Comparison of ENCODE assay signal across 13 mouse cellular contexts in genomic region chr17:8935604-8936003, GRCm38 (mm10). TPM values are rescaled to one million over a fixed set of nuclear protein-coding genes. Genes with fewer than 3 reads are reported as not detected.
DNase-seq lines count a peak whose midpoint lies in the region; ATAC-seq lines count a peak whose summit lies in the region.
"Had no signal": no experiment of that assay in that cellular context is flagged by ENCODE, and none has a peak within 500 bp of the region (broad histone marks: within the 10 kb centered on the region; RNA-seq: fewer than 3 reads in every experiment).

No protein-coding gene starts in this region.

- no peaks in the 10 kb centered on the region for H3K36me3 ChIP-seq in kidney, embryonic 15.5 days
- H3K36me3 ChIP-seq in hindbrain, embryonic 13.5 days: peaks cover 5% of the 10 kb centered on the region; the same call in 1 of the 2 replicates

- peaks cover 66% of the 10 kb centered on the region for H3K27me3 ChIP-seq in kidney, embryonic 15.5 days
- no peaks in the 10 kb centered on the region for H3K27me3 ChIP-seq in hindbrain, embryonic 13.5 days

- H3K4me1 ChIP-seq in kidney, embryonic 15.5 days: peaks cover 5% of the 10 kb centered on the region; the same call in 1 of the 2 replicates
- 0 out of 2 replicates have a peak, but pooled peaks cover 5% of the 10 kb centered on the region for H3K4me1 ChIP-seq in hindbrain, embryonic 13.5 days (replicated peaks)

- no peak for DNase-seq in kidney, adult 9 months
- DNase-seq in thymus, postnatal 0 days (ENCODE audit: low spot score): peak; percentile 34
- no peak for DNase-seq in thymus, postnatal 4 days
- peak; percentile 10 for DNase-seq in skeletal muscle tissue, adult 2 months (ENCODE audit: low read depth, low spot score)
- DNase-seq in ovary, postnatal 10 days (ENCODE audit: low spot score): no peak
- no peak for DNase-seq in cerebellum, adult 9-11 months
- DNase-seq: cerebellum, adult 11 months; gastrocnemius, postnatal 36 days; liver, postnatal 0 days had no signal

- H3K4me3 ChIP-seq in kidney, embryonic 15.5 days (replicated peaks): no peak overlapping the region
- no peak overlapping the region for H3K4me3 ChIP-seq in hindbrain, embryonic 13.5 days
- H3K4me3 ChIP-seq: myocyte had no signal

- peak; percentile 93 for ATAC-seq in kidney, embryonic 15.5 days (replicated peaks; ENCODE audit: low FRiP score)
- no peak for ATAC-seq in hindbrain, embryonic 13.5 days (ENCODE audit: low FRiP score)
- ATAC-seq: activated CD4-positive, CD25-positive, alpha-beta regulatory T cell, adult 4 months; liver, postnatal 0 days had no signal

- H3K27ac ChIP-seq in kidney, embryonic 15.5 days: no peak overlapping the region
- peak overlapping the region; percentile 4; the same call in 1 of the 2 replicates for H3K27ac ChIP-seq in hindbrain, embryonic 13.5 days

- H3K9ac ChIP-seq in kidney, embryonic 15.5 days: no peak overlapping the region
- no peak overlapping the region for H3K9ac ChIP-seq in hindbrain, embryonic 13.5 days
- H3K9ac ChIP-seq: liver, postnatal 0 days had no signal

- no peaks in the 10 kb centered on the region for H3K9me3 ChIP-seq in kidney, embryonic 15.5 days (replicated peaks)
- no peaks in the 10 kb centered on the region for H3K9me3 ChIP-seq in hindbrain, embryonic 13.5 days

- no peak overlapping the region for H3K4me2 ChIP-seq in kidney, embryonic 15.5 days
- H3K4me2 ChIP-seq in hindbrain, embryonic 13.5 days: no peak overlapping the region

- WGBS in kidney, embryonic 15.5 days: 23% methylated on average over 12 of the region's 12 CpGs
- WGBS in hindbrain, embryonic 13.5 days: 36% methylated on average over 12 of the region's 12 CpGs

RNA-seq across cellular contexts. Expression of gene 1700010I14Rik, which starts 52.5 kb away (rescaled TPM):
- polyA plus RNA-seq in kidney, embryonic 15.5 days (2015; fragmentation: Nextera tagmentation; extraction: Ambion mirVana): 2.1 and 2.3 TPM in 2 replicates
- polyA plus RNA-seq in thymus, postnatal 0 days (2015; fragmentation: Nextera tagmentation; extraction: Ambion mirVana): 4.6 and 5.6 TPM in 2 replicates
- polyA plus RNA-seq in hindbrain, embryonic 13.5 days (2015; fragmentation: Nextera tagmentation; extraction: Ambion mirVana): 2.5 and 3.3 TPM in 2 replicates
- polyA plus RNA-seq: myocyte had no signal

Comparison
In these comparisons a context has a peak if more than half of its experiments do, and no peak if none do; other contexts are left out.
1. DNase-seq: peak in thymus, postnatal 0 days (single experiment) and skeletal muscle tissue, adult 2 months (single experiment); none in kidney, adult 9 months (single experiment), thymus, postnatal 4 days (single experiment), ovary, postnatal 10 days (single experiment) and cerebellum, adult 9-11 months (single experiment).